Mouse (Mus musculus) retina, adult 2 months (tissue): Measurements from ENCODE around the gene Dkc1.

Experiments used
- DNase-seq: peaks from one replicate; pipeline ENCODE4 v3.0.0-alpha.2; 2012; ENCODE audit warnings: low read depth, low spot score

The Dkc1 gene

GRCm38 (mm10) chrX:75095369-75096162 lies at the start of gene Dkc1:
Dkc1 (plus strand) TSS chrX:75095854.
- peak; percentile 75 for DNase-seq

DNA sequence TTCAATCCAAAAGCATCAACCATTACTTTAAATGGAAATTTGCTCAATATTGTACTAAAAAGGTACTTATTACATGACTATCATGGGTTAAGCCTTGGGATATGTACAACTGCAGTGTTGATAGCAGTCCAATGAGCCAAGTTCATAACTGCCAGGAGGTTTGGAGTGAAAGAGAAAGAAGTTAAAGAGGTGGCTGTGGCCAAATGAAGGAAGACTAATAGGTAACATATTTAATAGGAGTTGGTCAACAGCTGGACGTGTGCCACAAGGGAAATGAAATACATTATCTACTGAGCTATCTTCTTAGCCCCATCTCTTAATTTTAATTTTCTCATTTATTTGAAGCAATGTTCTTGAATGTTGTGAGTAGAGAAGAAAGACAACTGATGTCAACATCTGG lies 49.7 kb upstream of the Dkc1 start:
- DNase-seq: no peak

DNA sequence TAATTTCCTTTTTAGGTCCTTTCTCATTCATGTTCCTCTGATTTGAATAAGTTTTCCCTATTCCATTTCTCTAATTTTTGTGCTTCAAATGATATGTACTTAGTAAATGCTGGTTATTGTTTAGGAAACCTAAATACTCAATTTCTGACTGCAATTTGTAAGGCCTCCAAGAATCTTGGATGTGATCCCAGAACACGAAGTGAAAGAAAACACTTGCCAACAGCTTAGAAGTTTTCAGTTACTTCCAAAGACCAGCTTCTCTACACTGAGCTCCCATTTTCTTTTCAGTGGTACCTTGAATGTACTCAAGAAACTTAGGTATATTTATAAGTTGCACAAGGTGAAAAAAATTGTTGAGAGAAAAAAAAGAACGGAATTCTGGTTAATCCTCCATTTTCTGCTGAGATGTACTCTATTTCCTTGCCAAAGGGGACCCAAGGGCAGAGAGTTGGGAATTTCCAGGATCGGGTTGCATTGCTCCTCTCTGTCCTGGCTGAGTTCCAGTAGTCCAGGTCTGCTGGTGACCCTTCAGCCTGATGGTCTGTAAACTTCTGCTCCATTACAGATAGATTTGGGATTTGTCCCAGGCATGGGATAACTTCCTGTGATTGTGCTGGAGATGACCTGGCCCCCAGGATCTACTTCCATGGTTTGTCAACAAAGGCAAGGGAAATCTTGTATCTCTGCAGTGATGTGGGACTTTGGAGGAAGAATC lies 48.6 kb upstream of the Dkc1 start:
- DNase-seq: no peak

DNA sequence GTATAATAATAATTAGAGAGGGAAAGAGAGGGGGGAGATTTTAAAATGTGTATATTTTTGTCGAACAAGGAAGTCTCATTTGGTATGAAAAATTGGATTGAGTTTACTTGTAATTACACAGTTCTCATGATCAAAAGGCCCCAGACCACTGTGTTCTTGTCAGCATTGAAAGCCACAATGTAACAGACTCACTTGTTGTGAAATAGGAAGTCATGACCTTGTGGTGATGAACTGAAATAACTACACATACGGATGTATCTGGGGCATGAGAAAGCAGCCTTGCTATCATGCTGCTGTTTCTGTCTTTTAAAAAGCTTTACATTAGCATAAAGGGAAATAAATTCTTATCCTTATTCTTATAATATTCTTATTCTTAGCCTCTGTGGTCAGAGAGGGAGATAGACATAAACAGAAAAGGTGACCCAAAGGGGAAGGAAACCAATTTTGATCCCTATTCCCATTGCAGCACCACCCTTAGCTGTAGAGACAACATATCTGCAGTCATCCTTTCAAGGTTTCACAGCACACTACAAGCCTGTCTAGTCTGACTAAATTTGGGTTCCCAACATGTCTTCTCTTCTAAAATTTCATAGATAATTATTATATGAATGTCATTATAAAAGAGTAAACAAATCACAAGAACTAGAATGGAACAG lies 39.4 kb upstream of the Dkc1 start:
- no peak for DNase-seq

DNA sequence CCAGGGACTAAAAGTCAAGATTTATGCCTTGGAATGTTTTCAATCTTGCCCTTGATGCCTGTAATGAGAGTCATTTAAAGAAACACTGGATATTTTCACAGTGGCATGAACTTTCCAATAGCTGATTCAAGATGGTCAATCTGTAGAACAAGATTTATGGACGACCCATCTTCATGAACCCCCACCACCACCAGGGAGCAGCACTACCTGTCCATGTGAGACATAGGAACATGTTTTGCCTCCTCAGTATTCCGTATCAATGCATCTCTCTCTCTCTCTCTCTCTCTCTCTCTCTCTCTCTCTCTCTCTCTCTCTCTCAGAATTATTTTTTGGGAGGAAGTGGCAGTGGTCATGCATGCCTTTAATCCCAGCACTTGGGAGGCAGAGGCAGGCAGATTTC lies 13.3 kb upstream of the Dkc1 start:
- no peak for DNase-seq

DNA sequence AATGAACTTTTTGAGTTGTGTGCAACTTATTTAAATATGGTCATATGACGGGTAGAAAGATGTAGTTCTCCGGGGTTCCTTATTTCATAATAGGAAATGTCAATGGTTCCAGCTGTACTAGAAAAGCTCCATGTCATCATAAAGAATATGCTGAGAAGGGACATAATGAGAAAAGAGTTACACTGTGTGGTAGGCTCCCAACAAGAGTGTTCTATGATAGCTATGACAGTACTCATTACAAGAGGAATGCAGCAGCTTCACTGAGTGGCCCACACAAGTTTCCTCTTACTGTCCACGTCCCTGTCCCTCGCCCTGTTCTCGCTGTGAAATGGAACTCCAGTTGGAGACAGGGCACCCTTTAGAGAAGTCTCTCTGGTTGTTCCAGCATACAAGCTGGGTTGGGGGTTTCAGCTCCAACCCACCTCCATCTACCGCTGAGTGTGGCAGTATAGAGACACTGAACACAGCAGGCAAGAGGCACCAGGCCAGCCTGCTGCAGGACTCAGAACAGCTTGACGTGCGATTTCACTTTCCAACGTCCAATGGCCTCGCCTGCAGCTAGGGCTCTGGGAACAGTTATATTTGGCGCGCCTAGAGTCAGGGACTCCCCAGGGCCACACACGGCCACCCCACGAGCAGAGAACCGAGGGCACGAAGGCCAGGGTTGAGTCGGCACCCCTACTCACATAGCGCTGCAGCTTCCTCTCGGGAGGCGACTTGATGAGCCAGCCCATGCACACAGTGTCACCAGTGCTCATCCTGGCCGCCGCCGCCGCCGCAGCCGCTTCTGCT lies 11.5 kb upstream of the Dkc1 start:
- no peak for DNase-seq

DNA sequence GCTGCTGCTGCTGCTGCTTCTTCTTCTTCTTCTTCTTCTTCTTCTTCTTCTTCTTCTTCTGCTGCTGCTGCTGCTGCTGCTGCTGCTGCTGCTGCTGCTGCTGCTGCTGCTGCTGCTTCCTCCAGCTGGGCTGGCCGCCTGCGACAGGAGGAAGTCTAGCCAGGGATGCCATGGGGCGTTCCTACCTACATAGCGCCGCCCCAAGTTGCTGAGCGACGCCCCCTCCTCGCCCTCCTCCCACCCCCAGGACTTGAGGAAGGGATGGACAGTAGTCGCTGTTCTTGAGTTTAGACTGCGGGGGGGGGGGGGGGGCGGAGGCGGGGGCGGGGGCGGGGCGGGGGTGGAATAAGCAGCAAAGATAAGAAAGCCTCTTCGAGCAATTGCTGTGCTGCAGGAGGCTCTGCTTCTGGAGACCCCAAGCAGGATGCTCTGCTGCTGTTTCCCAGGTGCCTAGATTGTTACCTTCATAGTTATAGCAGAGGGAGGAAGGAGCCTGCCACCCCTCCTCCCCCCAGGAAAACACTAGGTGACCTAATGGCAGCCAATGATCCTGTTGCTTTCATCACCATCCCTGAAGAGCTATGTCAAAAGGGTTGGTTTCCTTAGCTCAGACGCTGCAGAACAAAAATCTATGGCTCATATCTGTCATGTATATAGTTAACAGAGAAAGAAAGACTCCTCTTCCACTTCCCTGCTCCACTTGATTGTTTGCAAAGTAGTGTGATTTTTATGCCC lies 10.7 kb upstream of the Dkc1 start, which contains the start of gene Gab3:
TSS of gene Gab3 (minus strand) at position 685 of the 735 bp plus-strand sequence.
- DNase-seq: no peak

GRCm38 (mm10) chrX:75085654-75086053 lies 10.0 kb upstream of the Dkc1 start:
- no peak for DNase-seq

GRCm38 (mm10) chrX:75096163-75096770 lies 613 bp downstream of the Dkc1 start:
- no peak for DNase-seq

DNA sequence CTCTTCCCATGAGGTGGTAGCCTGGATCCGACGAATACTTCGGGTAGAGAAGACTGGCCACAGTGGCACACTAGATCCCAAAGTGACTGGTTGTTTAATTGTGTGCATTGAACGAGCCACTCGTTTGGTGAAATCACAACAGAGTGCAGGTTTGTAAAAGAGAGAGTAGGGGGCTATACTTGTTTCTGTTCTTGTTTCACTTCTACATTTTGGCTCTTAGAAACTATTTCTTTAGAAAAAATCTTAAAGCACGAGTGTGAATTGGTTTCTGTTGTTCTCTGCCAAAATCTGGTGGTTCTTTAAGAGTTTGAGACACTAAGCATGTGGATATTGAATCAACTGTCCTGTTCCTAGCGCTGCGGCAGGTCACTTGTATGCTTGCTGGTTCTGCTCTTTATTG lies 3.1 kb downstream of the Dkc1 start:
- no peak for DNase-seq

DNA sequence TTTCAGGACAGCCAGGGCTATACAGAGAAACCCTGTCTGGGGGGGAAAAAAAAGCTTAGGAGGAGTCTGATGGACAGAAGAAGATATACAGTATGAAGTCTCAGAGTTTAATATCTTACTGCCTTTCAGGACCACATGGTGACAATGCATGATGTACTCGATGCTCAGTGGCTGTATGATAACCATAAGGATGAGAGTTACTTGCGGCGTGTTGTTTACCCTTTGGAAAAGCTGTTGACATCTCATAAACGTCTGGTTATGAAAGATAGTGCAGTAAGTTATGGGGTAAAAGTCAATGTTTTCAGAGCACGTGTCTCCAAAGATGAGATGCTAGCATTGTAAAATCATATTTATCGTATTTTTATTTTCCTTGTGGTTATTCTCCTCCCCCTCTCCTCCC lies 6.6 kb downstream of the Dkc1 start:
- DNase-seq: no peak

DNA sequence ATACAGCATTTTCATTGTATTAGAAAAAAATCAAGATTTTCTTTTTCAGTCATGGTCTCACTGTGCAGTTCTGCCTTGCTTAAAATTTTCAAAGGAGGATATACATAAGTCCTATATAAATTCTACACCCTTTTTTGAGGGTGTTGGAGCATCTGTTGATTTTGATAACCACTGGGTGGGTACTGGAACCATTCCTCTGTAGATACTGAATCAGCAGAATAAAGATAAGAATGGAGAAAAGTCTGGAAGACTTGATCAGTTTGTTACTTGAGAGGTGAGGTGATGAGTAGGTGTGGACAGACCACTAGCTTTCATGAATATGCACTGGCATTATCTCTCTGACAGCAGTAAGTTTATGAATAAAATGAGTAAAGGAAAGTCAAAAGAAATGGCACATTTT lies 19.9 kb downstream of the Dkc1 start:
- DNase-seq: no peak

GRCm38 (mm10) chrX:75125606-75126005 lies 30.0 kb downstream of the Dkc1 start:
- no peak for DNase-seq

DNA sequence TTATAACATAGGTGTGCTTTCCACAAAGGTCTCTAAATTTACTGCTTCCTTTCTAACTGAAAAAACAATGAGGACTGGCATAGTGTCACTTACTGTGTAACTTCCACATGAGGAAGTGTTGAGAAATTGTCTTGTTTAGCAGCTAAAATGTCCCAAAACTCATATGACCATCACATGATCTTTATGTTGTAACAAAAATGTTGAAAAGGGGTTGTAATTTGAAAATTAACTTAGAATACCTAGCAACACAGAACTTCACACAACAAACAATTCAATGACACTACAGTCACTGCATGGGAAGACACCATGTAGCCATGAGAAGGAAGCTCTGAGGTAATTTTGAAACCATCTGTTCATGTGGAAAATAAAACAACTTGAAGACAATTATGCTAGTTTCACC lies 31.2 kb downstream of the Dkc1 start:
- no peak for DNase-seq

DNA sequence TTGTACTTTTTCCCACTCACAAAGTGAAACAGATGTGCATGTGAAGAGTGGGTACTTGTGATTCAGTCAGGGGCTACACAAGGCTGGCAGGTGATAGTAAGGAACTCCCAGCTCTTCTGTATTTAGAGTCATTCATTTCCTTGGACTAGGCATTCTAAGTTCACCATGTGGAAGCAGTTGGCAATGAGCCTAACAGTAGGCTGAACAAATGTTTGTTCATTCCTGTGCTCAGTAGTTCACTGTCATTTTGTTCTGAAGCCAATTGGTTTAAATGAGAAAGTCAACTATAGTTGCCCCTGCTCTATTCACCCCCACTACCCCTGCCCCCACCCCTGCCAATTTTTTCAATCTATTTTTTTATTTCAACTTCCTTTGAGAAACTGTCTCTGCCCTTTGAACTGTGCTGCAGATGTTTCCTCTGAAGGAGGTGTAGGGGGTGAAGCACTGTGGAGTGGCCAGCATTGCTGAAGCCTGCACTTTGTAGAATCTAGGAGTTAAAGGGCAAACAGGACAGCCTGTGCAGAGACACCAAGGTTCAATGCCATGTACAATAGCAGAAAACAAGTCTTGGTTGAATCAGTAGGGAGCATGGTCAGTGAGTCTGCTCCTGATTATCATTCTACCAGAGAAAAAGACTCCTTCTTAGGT lies 32.8 kb downstream of the Dkc1 start:
- DNase-seq: no peak

DNA sequence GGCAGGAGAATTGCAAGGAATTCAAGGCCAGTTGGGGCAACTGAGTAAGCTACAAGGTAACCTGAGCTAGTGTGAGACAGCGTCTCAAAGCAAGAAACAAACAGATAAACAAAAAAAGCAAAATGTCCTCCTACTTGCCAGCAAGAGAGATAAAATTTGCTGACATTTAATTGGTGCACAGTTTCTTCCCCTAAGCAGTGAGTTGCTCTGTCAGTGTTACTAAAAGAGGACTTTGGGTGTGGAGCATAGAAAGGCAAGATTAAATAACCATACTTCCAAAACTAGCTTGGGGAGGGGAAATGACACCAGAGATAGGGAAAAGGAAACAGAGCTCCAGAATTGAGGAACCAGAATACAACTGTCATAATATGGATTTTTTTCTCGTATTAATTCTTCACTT lies 33.8 kb downstream of the Dkc1 start:
- no peak for DNase-seq

- peak; percentile 39 for DNase-seq
Measured at GRCm38 (mm10) chrX:75130467-75131160, 35.0 kb downstream of the Dkc1 start, which contains the start of gene Mpp1. Mpp1 (minus strand) TSS chrX:75131016.

GRCm38 (mm10) chrX:75136938-75137337 lies 41.3 kb downstream of the Dkc1 start:
- DNase-seq: no peak

DNA sequence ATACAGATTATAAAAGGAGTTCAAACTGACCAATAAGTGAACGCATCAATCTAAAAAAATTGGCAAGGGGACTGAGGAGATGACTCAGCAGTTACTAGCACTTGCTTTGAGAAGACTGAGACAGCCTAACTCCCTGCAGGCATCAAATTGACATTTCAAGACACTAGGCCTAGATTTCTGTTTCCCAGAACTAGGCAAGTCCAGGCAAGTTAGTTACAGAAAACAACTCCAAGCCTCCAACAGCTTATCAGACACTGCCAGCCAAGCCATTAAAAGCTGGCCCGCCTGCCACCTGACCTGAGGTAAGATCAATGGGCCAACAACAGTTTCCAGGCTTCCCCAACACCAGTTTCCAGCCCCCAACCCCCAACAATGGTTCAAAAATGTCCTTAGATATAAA lies 42.1 kb downstream of the Dkc1 start:
- no peak for DNase-seq
